Mouse (Mus musculus): ENCODE measurements around the gene Elfn1. TPM values are rescaled to one million over a fixed set of nuclear protein-coding genes. Genes with fewer than 3 reads are reported as not detected.

Gene Elfn1
- total RNA-seq, 2 experiments from 2014 or later, result not detected

GRCm38 (mm10) chr5:139899044-139899443, 8.7 kb upstream of the Elfn1 start:
- DNase-seq, result no peak
- no peak for TF ChIP-seq CTCF (IDR thresholded peaks at IDR 0.05)
- intact Hi-C loops (cut with DNase I), result no loop called here
- Histone ChIP-seq H3K27ac (no peak overlapping the region), H3K4me3 (no peak overlapping the region)

GRCm38 (mm10) chr5:139905121-139905520, 2.6 kb upstream of the Elfn1 start:
- intact Hi-C loops (cut with DNase I), result no loop called here
- TF ChIP-seq CTCF (IDR thresholded peaks at IDR 0.05), result no peak
- Histone ChIP-seq H3K27ac (no peak overlapping the region), H3K4me3 (no peak overlapping the region)
- DNase-seq, result no peak

- Histone ChIP-seq H3K27ac (no peak overlapping the region), H3K4me3 (no peak overlapping the region)
- no peak for DNase-seq
- intact Hi-C loops (cut with DNase I), result loop anchor here (2.0 kb wide), 1 partner anchor 234 kb away; no protein-coding TSS in a partner anchor
- no peak for TF ChIP-seq CTCF (IDR thresholded peaks at IDR 0.05)
Measured at GRCm38 (mm10) chr5:139906507-139906906, 1.2 kb upstream of the Elfn1 start.

GRCm38 (mm10) chr5:139907241-139907640, 502 bp upstream of the Elfn1 start:
- peak; percentile 35 for DNase-seq
- peak overlapping the region; percentile 73 for H3K4me3 ChIP-seq

DNA sequence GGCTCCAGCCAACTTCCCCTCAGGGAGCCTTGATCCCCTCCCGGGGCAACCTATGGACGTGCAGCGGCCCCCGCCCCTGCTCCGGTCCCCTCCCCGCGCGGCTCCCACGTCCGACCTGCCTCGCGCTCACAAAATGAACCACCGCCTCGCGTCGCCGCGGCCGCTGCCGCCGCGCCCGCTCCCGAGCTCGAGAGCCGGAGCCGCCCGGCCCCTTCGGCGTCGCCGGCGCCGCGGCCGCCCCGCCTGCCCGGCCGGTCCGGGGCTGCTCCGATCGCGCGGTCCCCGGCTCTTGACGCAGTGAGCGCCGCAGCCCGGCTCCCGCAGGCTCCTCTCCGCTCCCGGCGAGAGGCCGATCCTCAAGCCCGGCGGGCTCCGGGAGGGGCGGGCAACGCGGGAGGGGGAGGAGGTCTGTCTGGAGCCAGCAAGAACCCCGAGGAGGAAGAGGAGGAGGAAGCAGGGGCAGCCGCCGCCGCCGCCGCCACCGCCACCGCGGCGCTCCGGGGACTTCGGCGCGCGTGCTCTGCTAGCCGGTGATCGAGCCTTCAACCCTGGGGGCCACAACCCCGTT, 584 bp downstream of the Elfn1 start:
- H3K4me3 ChIP-seq, result peak overlapping the region; percentile 73
- DNase-seq, result peak; percentile 31
- intact Hi-C loops (cut with DNase I), result loop anchor here (2.0 kb wide), 1 partner anchor 382 kb away; no protein-coding TSS in a partner anchor
- TF ChIP-seq CTCF (IDR thresholded peaks at IDR 0.05), result no peak
- H3K27ac ChIP-seq, result no peak overlapping the region

More at GRCm38 (mm10) chr5:139907241-139907640, 502 bp upstream of the Elfn1 start:
- TF ChIP-seq CTCF (IDR thresholded peaks at IDR 0.05), result peak; percentile 48
- H3K27ac ChIP-seq, result no peak overlapping the region
- intact Hi-C loops (cut with DNase I), result loop anchor here (2.0 kb wide), 1 partner anchor 234 kb away; no protein-coding TSS in a partner anchor

DNA sequence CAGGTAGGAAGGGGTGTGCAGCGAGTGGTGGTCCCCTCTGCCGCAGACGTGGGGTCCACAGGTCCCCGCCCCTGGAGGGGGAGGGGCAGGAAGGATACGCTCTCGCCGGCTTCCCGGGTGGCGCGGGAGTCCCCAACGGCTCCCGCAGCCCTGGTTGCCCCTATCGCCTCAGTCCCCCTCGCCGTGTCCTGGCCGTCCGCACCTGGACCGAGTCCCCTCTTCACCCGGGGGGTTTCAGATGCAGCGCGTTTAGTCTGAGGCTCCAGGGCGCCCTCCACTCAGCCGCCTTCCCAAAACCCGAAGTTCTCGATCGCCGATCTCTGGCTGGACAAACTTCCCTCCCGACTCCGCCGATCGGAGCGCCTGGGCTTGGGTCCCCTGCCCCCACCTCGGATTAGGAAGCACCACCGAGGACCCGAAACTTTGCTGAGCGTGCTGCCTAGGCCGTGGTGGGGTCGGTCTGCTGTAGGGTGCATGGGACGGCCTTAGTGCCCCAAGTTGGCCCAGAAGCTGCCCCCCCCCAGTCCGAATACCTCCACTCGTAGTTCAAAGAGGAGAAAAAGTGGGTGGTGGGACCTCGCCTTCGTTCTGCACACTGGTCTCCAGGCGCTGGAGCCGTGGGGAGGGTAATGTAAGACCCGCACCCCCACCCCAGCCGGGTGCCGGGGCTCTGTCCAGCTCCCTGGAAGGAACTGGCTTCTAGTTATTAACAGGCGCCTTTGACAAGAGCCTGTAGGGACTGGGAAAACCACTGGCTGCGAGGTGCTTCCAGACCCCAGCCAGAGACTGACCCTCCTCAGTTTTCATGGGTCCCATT, 1.3 kb downstream of the Elfn1 start:
- no peak for DNase-seq
- no peak for TF ChIP-seq CTCF (IDR thresholded peaks at IDR 0.05)
- H3K4me3 ChIP-seq, result peak overlapping the region; percentile 73
- intact Hi-C loops (cut with DNase I), result loop anchor here (2.0 kb wide), 1 partner anchor 382 kb away; no protein-coding TSS in a partner anchor
- no peak overlapping the region for H3K27ac ChIP-seq

- no peak for TF ChIP-seq CTCF (IDR thresholded peaks at IDR 0.05)
- DNase-seq, result peak; percentile 38
- Histone ChIP-seq H3K27ac (no peak overlapping the region), H3K4me3 (peak overlapping the region; percentile 35)
- intact Hi-C loops (cut with DNase I), result loop anchor here (2.0 kb wide), 1 partner anchor 381 kb away; no protein-coding TSS in a partner anchor
Measured at GRCm38 (mm10) chr5:139909710-139910550, 2.2 kb downstream of the Elfn1 start.

DNA sequence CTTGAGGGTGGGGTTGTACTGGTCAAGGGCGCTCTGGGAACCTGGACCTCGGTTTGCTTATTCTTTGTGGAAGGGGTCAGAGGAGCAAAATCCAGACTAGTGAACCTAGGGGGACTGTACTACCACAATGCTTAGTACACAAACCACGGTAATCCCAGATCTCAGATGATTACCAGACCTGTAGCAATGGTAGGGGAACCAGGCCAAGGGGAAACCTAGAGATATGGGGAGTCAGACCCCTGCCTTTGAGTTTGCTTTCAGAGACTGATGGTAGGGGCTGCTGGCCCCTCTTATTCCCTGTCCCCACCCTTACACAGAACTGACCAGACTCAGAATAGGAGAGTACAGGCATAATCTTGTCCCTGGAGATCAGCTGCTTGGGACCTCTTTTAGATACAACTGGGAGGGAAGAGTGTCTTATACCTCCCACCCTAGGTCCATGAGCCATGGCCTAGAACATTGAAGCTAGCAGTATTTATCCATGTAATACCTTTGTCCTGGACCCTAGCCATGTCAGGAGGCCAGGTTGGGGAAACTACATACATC, 3.1 kb downstream of the Elfn1 start:
- no peak for TF ChIP-seq CTCF (IDR thresholded peaks at IDR 0.05)
- intact Hi-C loops (cut with DNase I), result no loop called here
- Histone ChIP-seq H3K27ac (no peak overlapping the region), H3K4me3 (no peak overlapping the region)
- DNase-seq, result no peak

DNA sequence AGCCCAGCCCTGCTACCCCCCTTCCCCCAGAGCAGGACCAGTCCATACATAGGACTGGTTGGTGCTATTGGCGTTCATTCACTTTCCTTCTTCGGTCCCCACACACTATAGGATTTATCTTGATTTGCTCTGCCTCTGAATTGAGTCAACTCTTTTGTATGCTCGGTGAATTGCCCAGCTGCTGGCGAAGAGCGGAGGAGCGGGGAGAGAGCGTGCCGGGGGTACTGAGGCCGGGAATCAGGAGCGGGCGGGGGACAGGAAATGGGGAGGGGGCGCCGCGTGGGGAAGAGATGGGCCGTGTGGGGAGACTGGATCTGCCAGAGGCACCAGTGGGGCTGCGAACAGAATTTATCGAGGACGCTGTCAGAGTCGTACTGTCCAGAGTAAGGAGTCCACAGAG, 3.8 kb downstream of the Elfn1 start:
- intact Hi-C loops (cut with DNase I), result no loop called here
- no peak for TF ChIP-seq CTCF (IDR thresholded peaks at IDR 0.05)
- Histone ChIP-seq H3K27ac (no peak overlapping the region), H3K4me3 (peak overlapping the region; percentile 67)
- DNase-seq, result no peak

GRCm38 (mm10) chr5:139912121-139912771, 4.5 kb downstream of the Elfn1 start:
- TF ChIP-seq CTCF (IDR thresholded peaks at IDR 0.05), result no peak
- peak overlapping the region; percentile 67 for H3K4me3 ChIP-seq
- H3K27ac ChIP-seq, result no peak overlapping the region
- no peak for DNase-seq
- intact Hi-C loops (cut with DNase I), result no loop called here

GRCm38 (mm10) chr5:139921666-139922065, 13.9 kb downstream of the Elfn1 start:
- no peak for TF ChIP-seq CTCF (IDR thresholded peaks at IDR 0.05)
- intact Hi-C loops (cut with DNase I), result no loop called here
- H3K4me3 ChIP-seq, result no peak overlapping the region

GRCm38 (mm10) chr5:139923867-139924266, 16.1 kb downstream of the Elfn1 start:
- DNase-seq, result no peak
- Histone ChIP-seq H3K27ac (no peak overlapping the region), H3K4me3 (no peak overlapping the region)
- intact Hi-C loops (cut with DNase I), result no loop called here
- TF ChIP-seq CTCF (IDR thresholded peaks at IDR 0.05), result peak; percentile 32; the same call in 1 of the 2 replicates

More at GRCm38 (mm10) chr5:139921666-139922065, 13.9 kb downstream of the Elfn1 start:
- H3K27ac ChIP-seq, result no peak overlapping the region
- no peak for DNase-seq

All from gastrocnemius, adult 2 months (tissue).